Mouse (Mus musculus) cerebellum, adult 9-10 months (tissue): Measurements from ENCODE around the gene Itga8.

ENCODE experiments used
- DNase-seq: peaks from one replicate; pipeline ENCODE4 v3.0.0; 2022

Gene Itga8

GRCm38 (mm10) chr2:12077266-12077891 is 224.3 kb downstream of the Itga8 start:
- no peak for DNase-seq

GRCm38 (mm10) chr2:12065669-12066399 is 235.9 kb downstream of the Itga8 start:
- DNase-seq = no peak

- no peak for DNase-seq
Measured at GRCm38 (mm10) chr2:12060034-12060723, 241.5 kb downstream of the Itga8 start.
